Mouse (Mus musculus) kidney, adult 2 months (tissue): ENCODE measurements at regions not wholly inside any gene's neighbourhood (a gene's known extent, or its start where the extent isn't known, plus 50 kb on each side); places are given as distances from the start of the nearest gene placed in this dataset.

Experiments
- CTCF ChIP-seq: fragments of 200-500 bp; conservative IDR thresholded peaks from 2 replicates; pipeline ENCODE4 v1.5.1; 2011; ENCODE audit warnings: low read depth, mild to moderate bottlenecking, control low read depth, low read length, moderate library complexity, mixed read lengths; ENCODE audit not compliant: insufficient read depth, insufficient read length
- POLR2A ChIP-seq: fragments of 200-500 bp; IDR thresholded peaks from one replicate; pipeline ENCODE4 v1.6.1; 2011; ENCODE audit warnings: low read depth, low read length, control low read depth

DNA sequence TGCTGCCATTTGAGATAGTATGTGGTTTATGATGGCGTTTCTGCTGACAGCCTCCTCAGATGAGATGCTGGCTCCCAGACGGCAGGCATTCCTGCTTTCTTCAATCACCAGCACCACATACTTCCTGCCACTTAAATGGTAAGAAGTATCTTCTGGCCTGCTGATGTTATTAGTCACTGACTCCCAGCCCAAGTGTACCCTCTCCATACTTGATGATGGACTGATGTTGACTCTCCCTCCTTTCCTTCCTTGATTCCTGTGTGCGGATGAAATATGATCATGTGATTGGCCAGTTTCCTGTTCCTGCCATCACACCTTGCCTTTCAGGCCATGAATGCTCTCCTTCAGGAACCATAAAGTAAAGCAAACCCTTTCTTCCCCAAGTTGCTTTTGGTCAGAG is 50.8 kb upstream of the Rpl10-ps3 start:
- TF ChIP-seq CTCF (no peak), POLR2A (no peak)
